Mouse (Mus musculus) liver, embryonic 16.5 days (tissue): Measurements from ENCODE around the gene Gpr152. TPM values are rescaled to one million over a fixed set of nuclear protein-coding genes. Genes with fewer than 3 reads are reported as not detected.
"Not testable (repeated sequence)": the region's sequence is repeated elsewhere in the genome, so short reads cannot be mapped to it uniquely, and the experiment has no call there.

Experiments used
- ATAC-seq: fragments of 200-750 bp; cut with Nextera tagmentation; 2 replicates; pipeline ENCODE4 v1.8.0; 2017; ENCODE audit warnings: low read depth, mild to moderate bottlenecking, moderate number of reproducible peaks, moderate library complexity
- H3K27ac ChIP-seq: fragments of 300-500 bp; sonication (generic); 2 replicates; pipeline ENCODE4 v1.5.1; 2014; ENCODE audit warnings: mild to moderate bottlenecking, low read length
- H3K27me3 ChIP-seq: fragments of 300-500 bp; sonication (generic); 2 replicates; pipeline ENCODE4 v1.6.1; 2014; ENCODE audit warnings: low read depth, low read length, mixed read lengths; ENCODE audit not compliant: control insufficient read depth, insufficient read depth
- H3K36me3 ChIP-seq: fragments of 300-500 bp; sonication (generic); 2 replicates; pipeline ENCODE4 v1.6.1; 2014; ENCODE audit warnings: mild to moderate bottlenecking; ENCODE audit not compliant: control insufficient read depth, insufficient read depth
- H3K4me1 ChIP-seq: fragments of 300-500 bp; sonication (generic); 2 replicates; pipeline ENCODE4 v1.6.1; 2014; ENCODE audit warnings: low read depth, low read length, mixed read lengths; ENCODE audit not compliant: control insufficient read depth
- H3K4me2 ChIP-seq: fragments of 300-500 bp; sonication (generic); 2 replicates; pipeline ENCODE4 v1.6.1; 2014; ENCODE audit warnings: low read depth, low read length, mixed read lengths
- H3K4me3 ChIP-seq: fragments of 300-500 bp; sonication (generic); 2 replicates; pipeline ENCODE4 v1.5.1; 2014; ENCODE audit warnings: low read depth, mild to moderate bottlenecking, low read length
- H3K9ac ChIP-seq: fragments of 300-500 bp; sonication (generic); 2 replicates; pipeline ENCODE4 v1.6.1; 2014; ENCODE audit warnings: low read depth, low read length
- H3K9me3 ChIP-seq: fragments of 300-500 bp; sonication (generic); replicated peaks from 2 replicates; pipeline ENCODE4 v1.6.1; 2016; ENCODE audit warnings: low read length; ENCODE audit not compliant: control insufficient read depth
- WGBS: fragments of 180-500 bp; shearing (Covaris S2); extraction: QIAGEN DNeasy Blood & Tissue Kit; methylation state at CpG from one replicate; pipeline ENCODE4 v1.1.7; 2014; ENCODE audit not compliant: insufficient replicate concordance; 5-methylcytosine and 5-hydroxymethylcytosine counted together
- polyA plus RNA-seq: library from polyadenylated mRNA; unstranded; fragments of >200 nt; fragmentation: Nextera tagmentation; extraction: Ambion mirVana; gene quantifications from 2 replicates; pipeline ENCODE4 v1.2.1, GENCODE M21; 2015

The Gpr152 gene
- polyA plus RNA-seq, 1 experiment from 2014 or later = 0.02 TPM

GRCm38 (mm10) chr19:4124432-4124831, 15.2 kb upstream of the Gpr152 start:
- Histone ChIP-seq H3K4me3 (no peak overlapping the region), H3K9me3 (no peaks in the 10 kb centered on the region), H3K9ac (no peak overlapping the region), H3K27me3 (no peaks in the 10 kb centered on the region), H3K4me1 (peaks cover 59% of the 10 kb centered on the region), H3K27ac (0 out of 2 replicates have a peak overlapping the region, but pooled peaks have one; percentile 18), H3K36me3 (peaks cover 9% of the 10 kb centered on the region), H3K4me2 (no peak overlapping the region)
- WGBS = 78% methylated on average over 4 of the region's 4 CpGs
- ATAC-seq = no peak

- Histone ChIP-seq H3K4me2 (peak overlapping the region; percentile 56), H3K4me1 (peaks cover 65% of the 10 kb centered on the region)
- 26% methylated on average over 3 of the region's 4 CpGs for WGBS
These were observed 14.3 kb upstream of the Gpr152 start for GRCm38 (mm10) chr19:4125268-4125667.

GRCm38 (mm10) chr19:4125741-4126696, 13.6 kb upstream of the Gpr152 start, which contains the start of gene Aip:
Gene Aip, minus strand, starts transcription at chr19:4125858.
- Histone ChIP-seq H3K27ac (peak within 1 kb of the TSS; percentile 57), H3K27me3 (no peaks in the 10 kb centered on the region), H3K4me2 (peak within 1 kb of the TSS; percentile 77), H3K9ac (peak within 1 kb of the TSS; percentile 90), H3K9me3 (no peaks in the 10 kb centered on the region), H3K4me3 (peak within 1 kb of the TSS; percentile 79), H3K4me1 (peaks cover 63% of the 10 kb centered on the region), H3K36me3 (peaks cover 10% of the 10 kb centered on the region)
- peak; percentile 92 for ATAC-seq
- 1% methylated on average over 63 of the region's 64 CpGs for WGBS

More at GRCm38 (mm10) chr19:4125268-4125667, 14.3 kb upstream of the Gpr152 start:
- H3K36me3 ChIP-seq, H3K27me3 ChIP-seq, H3K9me3 ChIP-seq: not testable (repeated sequence)
- Histone ChIP-seq H3K27ac (peak overlapping the region; percentile 41; the same call in 1 of the 2 replicates), H3K9ac (peak overlapping the region; percentile 48), H3K4me3 (peak overlapping the region; percentile 79)
- ATAC-seq = peak; percentile 1

GRCm38 (mm10) chr19:4126759-4127495, 12.7 kb upstream of the Gpr152 start:
- ATAC-seq = no peak
- peak overlapping the region; percentile 79 for H3K4me3 ChIP-seq
- no peaks in the 10 kb centered on the region for H3K9me3 ChIP-seq
- peaks cover 16% of the 10 kb centered on the region for H3K36me3 ChIP-seq
- peaks cover 65% of the 10 kb centered on the region for H3K4me1 ChIP-seq
- no peaks in the 10 kb centered on the region for H3K27me3 ChIP-seq
- 59% methylated on average over 7 of the region's 7 CpGs for WGBS
- H3K9ac ChIP-seq = peak overlapping the region; percentile 90
- H3K27ac ChIP-seq = peak overlapping the region; percentile 57
- peak overlapping the region; percentile 77 for H3K4me2 ChIP-seq

GRCm38 (mm10) chr19:4129462-4129861, 10.1 kb upstream of the Gpr152 start:
- Histone ChIP-seq H3K27ac (peak overlapping the region; percentile 84), H3K4me2 (peak overlapping the region; percentile 69; the same call in 1 of the 2 replicates)
- WGBS = 93% methylated on average over 7 of the region's 7 CpGs

GRCm38 (mm10) chr19:4130106-4130505, 9.5 kb upstream of the Gpr152 start:
- peak overlapping the region; percentile 84 for H3K27ac ChIP-seq
- peak overlapping the region; percentile 71 for H3K9ac ChIP-seq
- H3K9me3 ChIP-seq = no peaks in the 10 kb centered on the region
- H3K4me1 ChIP-seq = peaks cover 36% of the 10 kb centered on the region
- no peak for ATAC-seq
- H3K4me3 ChIP-seq = peak overlapping the region; percentile 68
- H3K36me3 ChIP-seq = peaks cover 22% of the 10 kb centered on the region
- 64% methylated on average over 4 of the region's 4 CpGs for WGBS
- H3K4me2 ChIP-seq = peak overlapping the region; percentile 69
- no peaks in the 10 kb centered on the region for H3K27me3 ChIP-seq

More at GRCm38 (mm10) chr19:4129462-4129861, 10.1 kb upstream of the Gpr152 start:
- peaks cover 22% of the 10 kb centered on the region for H3K36me3 ChIP-seq
- H3K9ac ChIP-seq = no peak overlapping the region
- no peaks in the 10 kb centered on the region for H3K9me3 ChIP-seq
- H3K4me3 ChIP-seq = no peak overlapping the region
- H3K27me3 ChIP-seq = no peaks in the 10 kb centered on the region
- no peak for ATAC-seq
- H3K4me1 ChIP-seq = peaks cover 42% of the 10 kb centered on the region

- Histone ChIP-seq H3K9me3 (no peaks in the 10 kb centered on the region), H3K4me3 (peak overlapping the region; percentile 68), H3K27ac (peak overlapping the region; percentile 84), H3K4me1 (peaks cover 34% of the 10 kb centered on the region), H3K27me3 (no peaks in the 10 kb centered on the region), H3K36me3 (peaks cover 22% of the 10 kb centered on the region), H3K9ac (peak overlapping the region; percentile 71), H3K4me2 (peak overlapping the region; percentile 69)
- peak; percentile 90 for ATAC-seq
- WGBS = 32% methylated on average over 5 of the region's 5 CpGs
These were observed 8.5 kb upstream of the Gpr152 start for GRCm38 (mm10) chr19:4131075-4131474.

- 81% methylated on average over 2 of the region's 2 CpGs for WGBS
- H3K9me3 ChIP-seq = no peaks in the 10 kb centered on the region
- no peak overlapping the region; the same call in 1 of the 2 replicates for H3K4me3 ChIP-seq
- ATAC-seq = peak; percentile 49
- H3K27ac ChIP-seq = peak overlapping the region; percentile 82
- peak overlapping the region; percentile 69; the same call in 1 of the 2 replicates for H3K4me2 ChIP-seq
- H3K4me1 ChIP-seq = peaks cover 30% of the 10 kb centered on the region
- peaks cover 22% of the 10 kb centered on the region for H3K36me3 ChIP-seq
- no peaks in the 10 kb centered on the region for H3K27me3 ChIP-seq
- peak overlapping the region; percentile 45; the same call in 1 of the 2 replicates for H3K9ac ChIP-seq
These were observed 7.8 kb upstream of the Gpr152 start for GRCm38 (mm10) chr19:4131768-4132167.
